Mouse (Mus musculus): Measurements from ENCODE around the gene Jak1. TPM values are rescaled to one million over a fixed set of nuclear protein-coding genes. Genes with fewer than 3 reads are reported as not detected.

The Jak1 gene
- total RNA-seq, 2 experiments from 2014 or later: 96.0 to 103 TPM

DNA sequence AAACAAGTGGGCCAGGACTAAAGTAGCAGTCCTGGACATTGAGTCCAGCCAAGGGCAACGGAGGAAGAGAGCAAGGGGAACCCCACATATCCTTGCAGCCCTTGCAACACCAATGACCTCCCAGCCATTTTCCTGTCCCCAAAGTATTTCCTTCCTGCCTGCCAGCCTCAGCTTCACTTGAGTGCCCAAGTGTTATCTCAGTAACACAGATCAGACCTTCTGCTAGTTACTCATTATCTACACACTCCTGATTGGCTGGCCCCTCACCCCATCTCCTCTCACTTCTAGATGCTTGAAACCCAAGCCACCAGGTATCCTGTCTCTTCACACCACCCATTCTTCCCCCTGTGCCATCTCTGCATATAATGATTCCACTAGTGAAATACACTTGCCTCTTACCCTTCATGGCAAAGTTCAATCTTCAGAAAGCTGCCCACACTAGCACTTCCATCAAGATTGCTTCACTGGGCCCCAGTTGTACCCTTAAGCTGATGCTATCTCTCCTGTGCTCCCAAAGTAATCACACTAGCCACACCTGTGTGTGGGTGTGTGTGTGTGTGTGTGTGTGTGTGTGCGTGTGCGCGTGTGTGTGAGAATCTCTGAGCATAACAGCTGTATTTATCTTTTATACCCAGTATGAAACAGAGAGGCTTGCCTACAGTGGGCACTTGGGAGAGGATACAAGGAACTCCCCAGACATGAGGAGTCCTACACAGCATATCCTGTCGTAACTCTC, 72.7 kb downstream of the Jak1 start:
- no peak for DNase-seq

- no peak for DNase-seq
These were observed 77.7 kb downstream of the Jak1 start for GRCm38 (mm10) chr4:101187381-101187780.

DNA sequence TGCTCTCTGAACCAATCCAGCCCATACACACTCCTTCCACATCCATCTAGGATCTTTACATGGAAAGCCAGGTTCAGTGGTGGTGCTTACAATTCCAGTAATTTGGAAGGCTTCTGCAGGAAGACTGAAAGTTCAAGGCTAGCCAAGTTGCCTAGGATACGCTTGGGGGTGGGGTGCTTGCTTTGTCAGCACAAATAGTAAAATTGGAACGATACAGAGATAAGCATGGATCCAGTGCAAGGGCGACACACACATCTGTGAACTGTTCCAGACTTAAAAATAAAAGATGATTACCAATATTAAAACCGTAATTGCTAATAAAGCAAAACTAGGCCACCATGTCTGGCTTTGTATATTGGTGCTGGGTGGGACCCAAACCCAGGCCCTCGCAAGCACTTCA, 78.5 kb downstream of the Jak1 start:
- DNase-seq: peak; percentile 63

- DNase-seq: no peak
These were observed 79.9 kb downstream of the Jak1 start for GRCm38 (mm10) chr4:101185216-101185615.

GRCm38 (mm10) chr4:101182603-101183011, 82.5 kb downstream of the Jak1 start:
- no peak for DNase-seq

DNA sequence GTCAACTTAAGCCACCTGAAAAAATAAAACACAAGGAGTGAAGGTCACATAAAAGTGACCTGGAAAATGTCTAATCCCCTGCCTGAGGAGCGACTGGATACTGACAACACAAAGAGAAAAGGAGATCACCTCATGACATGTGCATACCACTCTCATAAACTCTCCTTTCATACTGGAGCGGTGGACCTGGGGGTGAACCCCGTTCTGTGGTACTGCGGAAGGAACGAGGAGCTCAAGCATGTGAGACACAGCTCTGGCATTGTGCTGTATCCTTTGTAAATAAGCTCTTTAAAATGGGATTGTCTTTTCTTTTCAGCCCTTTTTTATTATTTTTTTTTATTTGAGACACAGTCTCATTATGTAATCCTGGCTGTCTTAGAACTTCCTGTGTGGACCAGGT, 84.4 kb downstream of the Jak1 start:
- no peak for DNase-seq

GRCm38 (mm10) chr4:101179836-101180235, 85.2 kb downstream of the Jak1 start:
- no peak for DNase-seq

- no peak for DNase-seq
These were observed 86.0 kb downstream of the Jak1 start for GRCm38 (mm10) chr4:101179076-101179475.

GRCm38 (mm10) chr4:101177796-101178195, 87.3 kb downstream of the Jak1 start:
- no peak for DNase-seq

DNA sequence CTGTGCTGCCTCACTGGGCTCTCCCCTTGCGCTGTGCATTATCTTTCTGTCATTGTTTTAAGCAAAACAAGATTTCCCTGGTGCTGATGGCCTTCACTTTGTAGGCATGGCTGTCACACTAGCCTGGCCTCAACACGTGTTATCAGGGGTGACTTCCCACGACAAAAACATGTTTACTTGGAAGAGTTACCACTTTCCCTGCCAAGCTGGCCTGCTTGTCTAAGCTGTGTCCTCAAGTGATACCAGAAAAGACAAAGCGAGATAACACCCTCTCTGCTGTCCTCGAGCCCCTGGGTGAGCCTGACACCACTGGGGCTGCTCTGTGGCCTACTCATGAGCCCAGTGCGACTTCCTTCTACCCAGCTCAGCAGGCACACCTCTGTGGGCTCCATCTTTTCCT, 89.0 kb downstream of the Jak1 start:
- DNase-seq: no peak

DNA sequence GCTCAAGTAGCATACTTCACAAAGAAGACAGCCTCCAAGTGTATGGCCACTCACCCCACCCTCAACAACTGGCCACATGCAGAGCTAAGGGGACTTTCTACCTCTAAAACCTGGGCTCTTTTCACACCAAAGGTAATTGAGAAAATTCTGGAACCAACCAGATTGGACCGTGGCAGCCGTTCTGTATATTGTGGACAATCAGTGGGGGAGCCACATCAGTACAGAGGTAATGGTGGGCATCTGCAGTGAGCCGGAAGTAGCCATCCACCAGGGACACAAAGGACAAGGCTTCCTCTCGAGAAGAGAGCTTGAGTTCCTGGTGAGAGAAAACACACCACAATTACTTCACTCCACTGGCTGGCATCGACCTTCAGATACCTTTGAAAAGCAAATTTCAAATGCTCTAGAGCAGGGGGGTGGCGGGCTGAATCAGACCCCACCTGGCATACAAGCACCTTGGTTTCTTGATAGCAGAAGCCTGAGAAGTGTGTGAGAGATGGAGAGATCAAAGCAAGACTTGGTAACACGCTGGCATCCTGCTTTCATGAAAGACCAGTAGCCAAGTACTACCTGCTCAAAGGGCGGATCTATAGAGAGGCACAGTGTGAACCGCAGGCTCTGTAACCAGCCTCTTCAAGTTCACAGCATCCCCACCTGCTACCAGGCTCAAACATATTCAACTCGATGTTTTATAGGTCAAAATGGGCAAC, 90.0 kb downstream of the Jak1 start:
- DNase-seq: no peak

DNA sequence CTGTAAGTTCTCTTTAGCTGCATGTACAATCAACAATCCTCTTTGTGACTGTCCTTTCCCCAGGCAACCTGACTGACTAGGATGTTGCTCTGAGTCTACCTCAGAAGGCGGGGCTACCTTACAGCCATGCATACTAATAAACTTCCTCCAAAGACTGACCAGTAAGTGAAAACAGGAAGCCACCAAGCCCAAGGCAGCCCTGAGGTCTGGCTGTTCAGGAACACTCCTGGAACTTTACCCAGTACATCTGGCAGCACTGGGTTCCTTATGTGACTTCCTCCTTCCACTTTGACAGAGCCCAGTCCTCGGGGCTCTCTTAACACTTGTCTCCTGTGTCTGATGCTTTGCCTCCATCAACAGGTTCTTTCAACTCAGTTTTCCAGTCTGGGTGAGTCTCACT, 92.3 kb downstream of the Jak1 start:
- no peak for DNase-seq

- DNase-seq: peak; percentile 44
These were observed 96.8 kb downstream of the Jak1 start for GRCm38 (mm10) chr4:101168189-101168778.

GRCm38 (mm10) chr4:101167777-101168176, 97.3 kb downstream of the Jak1 start:
- DNase-seq: no peak

GRCm38 (mm10) chr4:101165776-101166175, 99.3 kb downstream of the Jak1 start:
- peak; percentile 10 for DNase-seq

DNA sequence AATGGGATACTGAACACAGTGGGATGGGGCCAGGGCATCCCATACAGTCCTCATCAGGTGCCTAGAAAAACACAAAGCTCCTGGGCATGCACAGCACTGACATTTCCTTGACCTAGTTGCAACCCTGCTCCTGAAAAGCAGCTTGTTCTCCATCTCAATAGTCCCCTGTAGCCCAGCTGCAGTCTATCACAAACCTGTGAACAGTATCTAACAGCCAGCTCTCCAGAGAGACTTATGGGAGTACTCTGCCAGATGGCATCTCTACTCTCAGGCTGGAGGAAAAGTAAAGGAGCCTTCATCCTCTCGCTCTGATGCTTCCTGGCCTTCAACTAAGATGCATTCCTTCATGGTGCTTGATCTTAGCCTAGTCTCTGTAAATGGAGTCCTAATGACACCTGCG, 100.4 kb downstream of the Jak1 start:
- DNase-seq: no peak

DNA sequence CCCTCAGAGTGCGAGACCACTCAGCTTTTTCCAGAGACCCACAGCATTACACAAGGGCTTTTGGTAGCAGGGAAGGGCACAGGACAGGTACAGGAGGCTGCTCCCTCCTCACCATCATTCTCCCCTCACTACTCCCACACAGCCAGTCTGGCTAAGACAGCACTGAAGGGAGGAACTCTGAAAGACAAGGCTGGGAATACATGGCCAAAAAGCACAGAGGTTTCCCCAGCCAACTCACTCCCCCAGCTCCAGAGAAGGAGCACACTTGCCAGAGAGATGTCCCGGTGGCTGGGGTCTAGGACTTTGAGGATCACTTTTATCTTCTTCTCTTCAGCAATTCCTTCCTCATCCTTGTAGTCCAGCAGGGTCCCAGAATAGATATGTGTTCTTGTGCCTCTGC, 100.9 kb downstream of the Jak1 start:
- DNase-seq: no peak

DNA sequence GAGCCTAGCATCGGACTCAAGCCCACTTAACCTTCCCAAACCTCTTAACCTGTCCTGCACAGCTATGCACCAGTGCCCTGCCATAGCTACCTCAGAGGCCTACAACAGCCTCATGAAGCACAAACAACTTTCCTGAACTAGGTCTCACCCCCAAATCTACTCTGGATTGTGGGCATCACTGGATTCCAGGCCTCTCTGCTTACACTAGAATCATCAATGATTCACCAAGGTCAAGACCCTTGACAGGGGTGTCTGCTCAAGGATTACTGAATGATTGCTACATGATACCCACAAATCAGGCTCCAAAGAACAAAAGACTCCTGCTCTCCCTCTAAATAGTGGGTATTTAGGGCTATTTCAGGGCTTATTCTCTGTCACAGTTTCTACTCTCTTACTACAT, 104.3 kb downstream of the Jak1 start:
- no peak for DNase-seq

GRCm38 (mm10) chr4:101159191-101159764, 105.8 kb downstream of the Jak1 start:
- DNase-seq: no peak

- DNase-seq: no peak
These were observed 106.8 kb downstream of the Jak1 start for GRCm38 (mm10) chr4:101158282-101158681.

DNA sequence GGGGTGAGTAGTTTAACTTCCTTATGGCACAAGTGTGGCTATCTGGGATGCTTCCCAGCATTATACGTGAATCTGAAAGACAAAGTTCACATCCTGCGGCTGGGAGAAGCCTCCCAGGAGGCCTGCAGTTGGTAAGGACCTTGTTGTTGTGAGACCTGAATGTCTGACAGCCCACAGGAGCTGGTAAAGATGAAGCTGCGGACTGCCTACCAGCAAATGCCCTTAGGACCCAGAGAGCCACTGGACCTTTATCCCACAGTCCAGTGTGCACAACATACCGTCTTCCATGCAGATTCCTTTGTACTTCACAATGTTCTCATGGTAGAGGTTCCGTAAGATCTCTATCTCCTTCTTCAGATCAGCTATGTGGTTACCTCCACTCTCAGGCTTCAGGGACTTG, 107.6 kb downstream of the Jak1 start:
- DNase-seq: no peak

- peak; percentile 44 for DNase-seq
These were observed 109.5 kb downstream of the Jak1 start for GRCm38 (mm10) chr4:101155541-101155940.
